Mouse (Mus musculus): Measurements from ENCODE around the gene Ppm1l.

Gene Ppm1l

GRCm38 (mm10) chr3:69490981-69491681, 174.5 kb downstream of the Ppm1l start:
- no peak for DNase-seq (ENCODE audit: low read depth, low spot score)

GRCm38 (mm10) chr3:69494233-69495010, 177.8 kb downstream of the Ppm1l start:
- DNase-seq (ENCODE audit: low read depth, low spot score), result no peak

- DNase-seq (ENCODE audit: low read depth, low spot score), result no peak
Observed at GRCm38 (mm10) chr3:69497178-69497577, 180.5 kb downstream of the Ppm1l start.

GRCm38 (mm10) chr3:69502009-69502408, 185.3 kb downstream of the Ppm1l start:
- DNase-seq (ENCODE audit: low read depth, low spot score), result peak; percentile 21

- DNase-seq (ENCODE audit: low read depth, low spot score), result no peak
Observed at GRCm38 (mm10) chr3:69502527-69502926, 185.9 kb downstream of the Ppm1l start.

- DNase-seq (ENCODE audit: low read depth, low spot score), result no peak
Observed at GRCm38 (mm10) chr3:69505090-69505489, 188.4 kb downstream of the Ppm1l start.

GRCm38 (mm10) chr3:69506352-69506751, 189.7 kb downstream of the Ppm1l start:
- peak; percentile 35 for DNase-seq (ENCODE audit: low read depth, low spot score)

- no peak for DNase-seq (ENCODE audit: low read depth, low spot score)
Observed at GRCm38 (mm10) chr3:69509411-69509952, 192.8 kb downstream of the Ppm1l start.

- no peak for DNase-seq (ENCODE audit: low read depth, low spot score)
Observed at GRCm38 (mm10) chr3:69511881-69512280, 195.2 kb downstream of the Ppm1l start.

GRCm38 (mm10) chr3:69512402-69512801, 195.7 kb downstream of the Ppm1l start:
- no peak for DNase-seq (ENCODE audit: low read depth, low spot score)

GRCm38 (mm10) chr3:69515730-69516350, 199.2 kb downstream of the Ppm1l start:
- no peak for DNase-seq (ENCODE audit: low read depth, low spot score)

- no peak for DNase-seq (ENCODE audit: low read depth, low spot score)
Observed at GRCm38 (mm10) chr3:69519188-69519587, 202.5 kb downstream of the Ppm1l start.

GRCm38 (mm10) chr3:69519789-69520558, 203.3 kb downstream of the Ppm1l start:
- no peak for DNase-seq (ENCODE audit: low read depth, low spot score)

- DNase-seq (ENCODE audit: low read depth, low spot score), result peak; percentile 83
Observed at GRCm38 (mm10) chr3:69522270-69522669, 205.6 kb downstream of the Ppm1l start.

- no peak for DNase-seq (ENCODE audit: low read depth, low spot score)
Observed at GRCm38 (mm10) chr3:69524356-69525071, 207.9 kb downstream of the Ppm1l start.

GRCm38 (mm10) chr3:69525072-69525529, 208.4 kb downstream of the Ppm1l start:
- no peak for DNase-seq (ENCODE audit: low read depth, low spot score)

- DNase-seq (ENCODE audit: low read depth, low spot score), result no peak
Observed at GRCm38 (mm10) chr3:69527384-69527783, 210.7 kb downstream of the Ppm1l start.

GRCm38 (mm10) chr3:69529576-69529975, 212.9 kb downstream of the Ppm1l start:
- no peak for DNase-seq (ENCODE audit: low read depth, low spot score)

- no peak for DNase-seq (ENCODE audit: low read depth, low spot score)
Observed at GRCm38 (mm10) chr3:69531511-69531910, 214.8 kb downstream of the Ppm1l start.

GRCm38 (mm10) chr3:69532687-69533086, 216.0 kb downstream of the Ppm1l start:
- no peak for DNase-seq (ENCODE audit: low read depth, low spot score)

- DNase-seq (ENCODE audit: low read depth, low spot score), result no peak
Observed at GRCm38 (mm10) chr3:69535486-69535885, 218.8 kb downstream of the Ppm1l start.

All from ES-CJ7 (cell line).